Mouse (Mus musculus): ENCODE measurements at regions not wholly inside any gene's neighbourhood (a gene's known extent, or its start where the extent isn't known, plus 50 kb on each side); places are given as distances from the start of the nearest gene placed in this dataset.

GRCm38 (mm10) chr1:169156875-169157274, 374.4 kb downstream of the Nuf2 start:
- no peak for DNase-seq (ENCODE audit: low read depth, low spot score)

- peak; percentile 92 for DNase-seq (ENCODE audit: low read depth, low spot score)
Measured at GRCm38 (mm10) chr1:169155484-169156459, 375.5 kb downstream of the Nuf2 start.

- no peak for DNase-seq (ENCODE audit: low read depth, low spot score)
Measured at GRCm38 (mm10) chr1:169142216-169142615, 389.0 kb downstream of the Nuf2 start.

GRCm38 (mm10) chr1:169140056-169140455, 391.2 kb downstream of the Nuf2 start:
- no peak for DNase-seq (ENCODE audit: low read depth, low spot score)

- no peak for DNase-seq (ENCODE audit: low read depth, low spot score)
Measured at GRCm38 (mm10) chr1:169139507-169139906, 391.8 kb downstream of the Nuf2 start.

- DNase-seq (ENCODE audit: low read depth, low spot score), result no peak
Measured at GRCm38 (mm10) chr1:169139184-169139486, 392.1 kb downstream of the Nuf2 start.

- no peak for DNase-seq (ENCODE audit: low read depth, low spot score)
Measured at GRCm38 (mm10) chr1:169138404-169139183, 392.7 kb downstream of the Nuf2 start.

GRCm38 (mm10) chr1:169135542-169135941, 395.7 kb downstream of the Nuf2 start:
- no peak for DNase-seq (ENCODE audit: low read depth, low spot score)

GRCm38 (mm10) chr1:169103669-169104068, 427.6 kb downstream of the Nuf2 start:
- no peak for DNase-seq (ENCODE audit: low read depth, low spot score)

GRCm38 (mm10) chr1:169103113-169103512, 428.2 kb downstream of the Nuf2 start:
- no peak for DNase-seq (ENCODE audit: low read depth, low spot score)

GRCm38 (mm10) chr1:169099221-169099620, 432.0 kb downstream of the Nuf2 start:
- no peak for DNase-seq (ENCODE audit: low read depth, low spot score)

- DNase-seq (ENCODE audit: low read depth, low spot score), result peak; percentile 57
Measured at GRCm38 (mm10) chr1:169096737-169097136, 434.5 kb downstream of the Nuf2 start.

GRCm38 (mm10) chr1:169093602-169094354, 437.5 kb downstream of the Nuf2 start:
- DNase-seq (ENCODE audit: low read depth, low spot score), result peak; percentile 58

- no peak for DNase-seq (ENCODE audit: low read depth, low spot score)
Measured at GRCm38 (mm10) chr1:169086032-169086431, 445.2 kb downstream of the Nuf2 start.

GRCm38 (mm10) chr1:169080686-169081085, 450.6 kb downstream of the Nuf2 start:
- no peak for DNase-seq (ENCODE audit: low read depth, low spot score)

- no peak for DNase-seq (ENCODE audit: low read depth, low spot score)
Measured at GRCm38 (mm10) chr1:169077228-169077627, 454.0 kb downstream of the Nuf2 start.

GRCm38 (mm10) chr1:169076006-169076405, 455.3 kb downstream of the Nuf2 start:
- DNase-seq (ENCODE audit: low read depth, low spot score), result no peak

- no peak for DNase-seq (ENCODE audit: low read depth, low spot score)
Measured at GRCm38 (mm10) chr1:169071366-169071765, 459.9 kb downstream of the Nuf2 start.

GRCm38 (mm10) chr1:169069647-169070046, 461.6 kb downstream of the Nuf2 start:
- DNase-seq (ENCODE audit: low read depth, low spot score), result no peak

- no peak for DNase-seq (ENCODE audit: low read depth, low spot score)
Measured at GRCm38 (mm10) chr1:169066795-169067194, 464.5 kb downstream of the Nuf2 start.

GRCm38 (mm10) chr1:169060627-169061026, 470.6 kb downstream of the Nuf2 start:
- peak; percentile 56 for DNase-seq (ENCODE audit: low read depth, low spot score)

- DNase-seq (ENCODE audit: low read depth, low spot score), result peak; percentile 40
Measured at GRCm38 (mm10) chr1:169060145-169060544, 471.1 kb downstream of the Nuf2 start.
